Mouse (Mus musculus) spleen, postnatal 36 days (tissue): ENCODE results near the gene Nhsl2.

Source experiments
- DNase-seq, 2 experiments: peaks; one replicate each; pipeline ENCODE4 v3.0.0; 2022; ENCODE audit warnings: low spot score in 2 of 2, mixed read lengths in 1 of 2

Gene Nhsl2

DNA sequence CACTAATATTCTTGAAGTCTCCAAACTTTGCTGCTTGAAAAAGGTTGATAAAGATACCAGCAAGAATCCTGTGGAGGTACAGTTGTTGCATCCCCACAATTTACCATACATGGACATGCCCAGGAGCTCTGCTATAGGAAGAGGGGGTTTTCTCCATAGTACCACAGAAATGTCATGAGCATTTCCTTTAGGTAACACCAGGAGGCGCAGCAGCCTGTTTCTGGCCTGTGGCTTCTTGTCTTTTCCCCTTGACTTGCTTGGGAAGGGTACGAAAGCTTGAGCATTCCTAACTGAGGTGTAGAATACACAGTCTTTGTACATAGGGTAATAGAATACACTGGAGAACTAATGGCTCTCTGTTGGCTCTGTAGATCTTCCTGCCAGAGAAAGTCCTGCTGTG is 132.3 kb downstream of the Nhsl2 start:
- no peak for DNase-seq

DNA sequence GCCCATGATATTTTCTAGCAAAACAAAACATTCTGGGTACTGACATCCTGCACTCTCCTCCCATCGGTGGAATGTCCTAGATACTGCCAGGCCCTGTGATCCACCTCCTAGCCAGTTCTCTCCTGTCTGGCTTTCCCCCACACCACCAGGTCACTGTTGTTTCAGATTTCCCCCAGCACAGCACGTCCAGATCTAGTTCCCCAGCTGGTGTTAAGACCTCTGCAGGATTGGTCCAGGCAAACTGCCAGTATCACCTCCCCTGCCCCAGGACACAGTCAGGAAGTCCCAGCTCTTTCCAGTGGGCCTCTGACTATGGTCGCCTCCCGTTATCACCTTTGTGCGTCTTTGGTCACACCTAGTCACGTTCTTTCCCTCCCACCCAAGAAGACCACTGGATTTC is 134.5 kb downstream of the Nhsl2 start:
- DNase-seq = no peak

DNA sequence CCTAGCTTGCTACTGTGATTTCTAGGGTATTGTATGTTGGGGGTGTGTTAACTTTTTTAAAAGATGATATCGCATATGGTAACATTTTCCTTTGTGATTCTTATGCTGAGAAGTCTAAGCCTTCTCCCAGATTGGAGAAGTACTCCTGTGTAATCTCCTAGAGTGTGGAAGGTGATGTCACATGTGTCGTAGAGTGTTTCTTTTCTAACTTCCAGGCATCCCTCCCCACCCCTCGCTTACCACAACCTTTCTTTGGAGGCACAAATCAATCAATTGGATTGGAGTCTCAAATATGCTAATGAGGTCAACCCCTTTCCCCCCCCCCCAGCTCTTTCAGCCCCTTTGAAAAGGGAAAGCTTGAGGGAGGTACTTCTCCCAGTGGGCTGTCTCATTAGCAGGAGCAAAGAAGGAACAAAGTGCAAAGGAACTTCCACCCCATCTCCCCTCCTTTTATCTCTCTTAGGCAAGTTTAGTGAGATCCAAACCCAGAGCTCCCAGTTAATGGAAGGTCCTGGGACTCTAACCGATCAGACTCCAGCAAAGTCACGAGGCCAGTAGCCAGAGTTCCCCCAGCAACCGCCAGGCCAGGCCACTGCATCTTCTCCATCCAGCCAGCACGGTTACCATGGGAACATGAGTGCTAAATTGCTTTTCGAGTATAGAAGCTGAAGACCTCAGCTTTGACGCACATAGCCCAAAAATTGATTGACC is 137.6 kb downstream of the Nhsl2 start:
- DNase-seq = no peak

DNA sequence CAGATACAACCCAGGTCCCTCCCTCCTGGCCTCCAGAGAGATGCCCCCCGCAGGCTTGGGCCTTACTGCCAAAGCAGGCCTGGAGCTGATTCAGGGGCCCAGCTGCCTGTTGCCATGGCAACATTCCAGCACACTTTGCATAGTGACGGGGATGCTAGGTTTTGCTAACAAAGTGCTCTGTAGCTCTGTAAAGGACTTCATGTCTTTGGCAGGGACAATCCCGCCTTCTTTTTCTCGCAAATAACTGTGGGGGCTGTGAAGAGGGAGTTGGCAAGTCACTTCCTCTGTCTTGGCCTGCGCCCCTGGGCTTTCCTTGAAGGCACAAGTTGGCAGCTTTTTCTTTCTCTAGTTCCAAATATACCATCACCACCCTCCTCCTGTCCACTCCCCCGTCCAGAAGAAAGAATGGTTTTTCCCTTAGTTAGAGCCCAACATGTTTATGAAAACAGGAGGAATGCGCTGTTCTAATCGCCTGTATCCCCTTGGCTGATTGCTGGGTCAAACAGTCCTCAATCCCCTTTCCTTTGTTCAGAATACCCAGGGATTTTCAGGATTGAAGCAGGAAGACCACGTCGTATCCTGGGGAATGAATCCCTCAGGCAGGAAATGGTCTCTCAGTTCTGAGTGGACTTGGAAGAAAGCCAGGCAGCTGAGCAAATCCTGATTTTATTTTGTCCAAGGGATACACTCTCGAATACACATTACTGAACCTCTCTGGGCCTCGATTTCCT is 144.8 kb downstream of the Nhsl2 start:
- DNase-seq = no peak

DNA sequence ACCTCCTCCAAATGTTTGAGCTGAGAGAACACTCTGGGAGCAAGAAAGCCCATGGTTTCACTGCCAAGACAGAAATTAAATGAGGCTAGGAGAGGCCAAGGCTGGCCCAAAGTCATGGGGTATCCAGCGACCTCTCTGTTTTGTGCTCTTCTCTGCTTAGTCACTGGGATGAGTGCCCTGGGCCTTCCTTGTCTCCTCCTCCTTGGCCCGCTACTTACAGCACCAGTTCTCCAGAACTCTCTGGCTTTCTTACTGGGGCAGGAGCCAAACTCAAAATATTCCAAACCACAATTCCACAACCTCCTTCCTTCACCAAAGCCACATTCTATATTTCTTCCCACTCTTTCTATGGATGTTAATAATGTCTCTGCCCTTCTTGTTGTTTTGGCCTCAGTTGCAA is 147.5 kb downstream of the Nhsl2 start:
- DNase-seq = no peak

- DNase-seq = no peak
Observed at GRCm38 (mm10) chrX:102003632-102004315, 154.6 kb downstream of the Nhsl2 start.

DNA sequence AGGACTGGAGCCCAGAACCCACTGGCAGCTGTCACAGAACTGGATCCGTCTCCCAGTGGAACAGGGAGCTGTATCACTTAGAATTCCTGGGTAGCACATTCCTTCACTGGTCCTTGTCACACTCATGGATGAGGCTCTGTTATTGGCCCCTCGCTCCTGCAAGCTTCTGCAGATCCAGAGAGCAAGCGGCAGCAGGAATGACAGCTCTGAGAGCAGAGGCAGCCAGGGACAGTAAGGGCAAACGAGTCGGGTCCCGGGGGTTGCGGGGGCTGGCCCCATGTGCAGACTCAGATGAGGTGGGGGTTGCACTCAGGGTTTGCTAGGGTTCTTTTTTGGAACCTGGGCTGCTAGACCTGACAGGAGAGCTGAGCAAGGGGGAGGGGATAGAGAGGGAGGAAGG is 155.2 kb downstream of the Nhsl2 start:
- DNase-seq = no peak

DNA sequence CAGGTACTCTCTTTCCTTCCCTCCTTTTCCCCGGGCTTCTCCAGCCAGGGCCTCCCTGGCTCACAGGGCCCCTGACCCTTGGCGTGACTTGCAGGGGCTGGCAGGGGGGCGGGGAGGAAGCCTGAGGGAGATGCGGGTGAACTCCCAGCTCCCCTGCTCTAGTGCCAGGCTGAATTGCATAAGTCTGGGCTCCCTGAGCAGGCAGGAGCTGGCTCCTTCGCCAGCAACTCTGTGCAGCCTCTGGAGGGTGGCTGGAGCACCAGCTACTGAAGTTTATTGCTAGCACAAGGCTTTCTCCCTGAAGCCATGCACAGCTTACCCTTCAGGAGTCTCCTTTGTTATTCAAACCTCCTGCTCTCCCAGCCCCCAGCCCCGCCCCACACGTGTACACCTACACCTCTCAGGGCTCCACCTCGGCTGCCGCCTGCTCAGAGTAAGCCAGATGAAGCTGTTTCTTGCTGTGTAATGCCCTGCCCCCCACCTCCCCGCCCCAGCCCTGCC is 156.0 kb downstream of the Nhsl2 start:
- DNase-seq = no peak

DNA sequence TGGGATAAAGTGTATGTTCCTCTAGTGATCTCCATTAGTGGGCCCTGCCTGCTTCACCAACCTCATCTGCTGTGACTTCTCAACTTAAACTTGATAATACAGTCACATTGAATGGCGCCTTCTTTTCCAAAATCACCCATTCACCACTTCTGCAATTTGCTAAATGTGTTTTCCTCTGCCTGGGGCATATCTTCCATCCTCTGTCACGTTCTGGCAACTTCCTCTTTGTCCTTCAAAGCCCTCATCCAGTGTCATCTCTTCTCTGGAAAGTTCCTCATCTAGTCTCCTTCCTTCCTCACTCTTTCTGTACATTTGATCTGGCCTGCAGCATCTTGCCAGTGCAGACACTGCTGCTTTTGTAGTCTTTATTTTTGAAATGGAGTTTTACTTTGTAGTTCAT is 158.8 kb downstream of the Nhsl2 start:
- DNase-seq = no peak

DNA sequence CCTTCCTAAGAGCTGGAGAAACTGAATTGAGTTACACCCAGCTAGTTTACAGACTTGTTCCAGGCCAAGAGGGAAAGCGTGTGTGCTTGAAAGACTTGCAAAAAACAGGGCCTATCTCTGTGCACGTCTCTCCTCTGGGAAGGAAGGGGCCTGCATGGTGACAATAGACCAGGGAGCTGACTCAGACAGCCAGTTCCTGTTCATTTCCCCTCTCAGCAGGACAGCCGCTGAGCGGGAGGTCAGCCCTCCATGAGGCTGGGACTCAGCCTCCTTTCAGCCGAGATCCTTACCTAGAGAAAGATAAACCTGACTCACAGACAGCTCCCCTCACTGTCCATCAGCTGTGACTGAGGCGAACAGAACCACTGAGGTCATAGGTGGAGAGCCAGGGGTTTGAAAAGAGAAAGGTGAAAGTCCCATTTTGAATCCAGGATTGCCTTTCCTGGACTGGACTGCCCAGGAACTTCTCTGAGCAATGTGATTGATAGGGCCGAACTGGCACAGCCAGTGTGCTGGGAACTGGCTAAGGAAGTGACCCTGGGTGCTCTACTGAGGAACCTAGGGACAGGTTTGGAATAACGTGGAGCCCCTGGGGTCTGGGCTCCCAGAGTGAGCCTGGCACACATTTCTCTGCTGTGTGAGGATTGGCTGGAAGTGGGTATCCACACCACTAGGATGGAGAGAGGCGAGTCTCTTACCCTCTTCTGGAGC is 168.2 kb downstream of the Nhsl2 start:
- DNase-seq = no peak

DNA sequence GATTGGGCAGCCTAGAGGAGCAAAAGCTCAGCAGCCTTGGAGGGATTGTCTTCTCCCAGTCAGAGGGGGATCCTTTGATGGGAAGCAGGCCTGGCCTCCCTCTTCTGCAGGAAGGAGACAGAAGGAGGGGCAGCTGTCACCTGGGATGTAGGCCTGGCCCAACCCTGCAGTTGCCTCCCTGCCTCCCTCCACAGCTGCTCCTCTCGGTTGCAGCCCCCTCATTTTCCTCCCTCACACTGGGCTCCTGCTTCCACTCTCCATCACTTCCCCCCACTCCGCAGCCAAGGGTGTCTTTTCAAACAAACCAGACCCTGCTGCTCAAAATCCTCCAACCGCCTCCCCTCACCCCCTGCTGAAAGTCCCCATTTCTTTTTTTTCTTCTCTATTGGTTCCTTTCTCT is 169.7 kb downstream of the Nhsl2 start:
- DNase-seq = no peak

DNA sequence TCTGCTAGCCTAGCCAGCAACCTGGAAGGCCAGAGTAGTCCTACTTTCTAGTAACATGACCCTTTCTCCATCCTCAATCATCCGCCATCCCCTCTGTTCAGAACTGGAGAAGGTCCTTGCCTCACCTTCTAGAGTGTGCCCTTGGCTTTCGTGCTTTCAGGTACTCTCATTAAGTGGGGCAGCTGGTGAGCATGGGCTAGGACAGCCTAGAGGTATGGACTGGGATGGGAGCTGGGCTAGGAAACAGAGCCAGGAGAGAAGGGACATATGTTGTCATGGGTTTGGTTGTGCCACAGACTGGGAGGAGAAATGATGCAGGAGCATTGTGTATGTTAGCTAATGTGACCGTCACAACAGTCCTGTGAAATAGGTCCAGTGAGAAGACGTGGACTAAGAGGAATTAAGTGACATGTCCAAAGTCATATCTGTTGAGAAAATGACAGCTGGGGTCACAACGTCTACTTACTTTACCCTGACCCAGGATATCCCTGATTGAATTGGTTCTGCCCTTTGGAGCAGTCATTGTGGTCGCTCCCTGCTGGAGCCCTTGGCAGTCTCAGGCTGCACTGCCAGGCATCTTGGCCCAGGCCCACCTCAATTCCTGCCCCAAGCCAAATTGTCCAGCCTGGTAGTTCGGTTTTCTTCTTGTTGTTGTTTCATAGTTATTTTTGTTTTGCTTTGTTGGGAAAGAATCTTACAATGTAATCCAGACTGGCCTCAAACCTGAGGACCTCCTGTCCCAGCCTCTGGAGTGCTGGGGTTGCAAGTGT is 170.5 kb downstream of the Nhsl2 start:
- no peak for DNase-seq

- no peak for DNase-seq
Observed at GRCm38 (mm10) chrX:102024976-102025375, 175.8 kb downstream of the Nhsl2 start.

DNA sequence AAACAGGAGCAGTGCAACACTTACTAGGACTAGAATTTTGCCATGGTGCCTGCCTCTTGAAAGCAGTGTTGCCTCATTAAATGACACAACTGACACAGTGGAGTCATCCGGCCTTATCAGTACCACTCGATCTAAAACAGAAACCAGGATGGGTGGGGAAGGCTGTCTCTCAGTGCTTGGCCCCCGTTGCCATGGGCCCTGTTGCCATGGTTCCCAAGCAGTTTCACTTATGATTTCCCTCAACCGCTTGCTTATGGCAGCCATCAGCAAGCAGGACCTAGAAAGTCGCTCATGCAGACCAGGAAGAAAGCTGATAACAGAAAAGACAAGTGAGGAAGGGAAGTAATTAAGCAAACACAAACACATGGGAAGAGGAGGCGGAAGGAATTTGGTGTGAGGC is 182.7 kb downstream of the Nhsl2 start:
- DNase-seq = peak; percentile 59 to 67

- no peak for DNase-seq
Observed at GRCm38 (mm10) chrX:102032431-102032830, 183.2 kb downstream of the Nhsl2 start.

- DNase-seq = no peak
Observed at GRCm38 (mm10) chrX:102033566-102033965, 184.4 kb downstream of the Nhsl2 start.

DNA sequence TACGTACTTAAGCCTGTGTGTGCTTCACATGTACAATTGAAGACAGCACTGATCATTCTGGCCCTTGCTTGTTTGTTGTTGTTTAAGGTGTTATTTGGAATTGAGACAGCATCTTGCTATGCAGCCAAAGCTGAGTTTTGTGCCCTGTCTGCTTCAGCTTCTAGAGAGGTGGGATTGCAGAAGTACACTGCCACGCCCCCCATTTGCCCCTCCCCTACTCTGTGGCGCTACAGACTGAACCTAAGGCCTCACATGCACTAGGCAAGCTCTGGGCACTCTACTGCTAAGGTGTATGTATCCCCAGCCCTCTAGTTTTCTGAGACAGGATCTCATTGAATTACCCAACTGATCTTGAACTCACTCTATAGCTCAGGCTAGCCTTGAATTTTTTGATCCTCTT is 186.5 kb downstream of the Nhsl2 start:
- DNase-seq = no peak

GRCm38 (mm10) chrX:102036866-102037361 is 187.7 kb downstream of the Nhsl2 start:
- DNase-seq = peak; percentile 8 to 17

- DNase-seq = no peak
Observed at GRCm38 (mm10) chrX:102037506-102037905, 188.3 kb downstream of the Nhsl2 start.

DNA sequence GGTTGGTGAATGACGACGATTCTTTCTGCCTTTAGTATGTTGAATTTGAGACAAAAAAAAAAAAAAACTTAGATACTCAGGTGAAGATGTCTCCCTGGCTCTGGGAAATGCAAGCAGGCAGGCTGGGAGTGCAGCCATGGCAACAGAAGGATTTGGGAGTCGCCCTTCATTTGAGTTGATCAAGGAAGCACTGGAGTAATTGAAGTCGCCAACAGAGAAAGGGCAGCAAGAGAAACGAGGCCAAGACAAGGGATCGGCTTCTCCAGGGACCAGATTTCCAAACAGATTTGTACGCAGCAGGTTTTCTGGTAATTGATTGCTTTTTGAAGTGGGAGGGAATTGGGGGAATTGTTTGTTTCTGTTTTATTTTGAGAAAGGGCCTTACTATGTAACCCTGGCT is 192.4 kb downstream of the Nhsl2 start:
- DNase-seq = no peak

GRCm38 (mm10) chrX:102042386-102042785 is 193.2 kb downstream of the Nhsl2 start:
- no peak for DNase-seq
